Mouse (Mus musculus) hindbrain, postnatal 0 days (tissue): Measurements from ENCODE around the gene Prdx1. TPM values are rescaled to one million over a fixed set of nuclear protein-coding genes. Genes with fewer than 3 reads are reported as not detected.

Source experiments
- ATAC-seq: fragments of 200-750 bp; cut with Nextera tagmentation; 2 replicates; pipeline ENCODE4 v1.8.0; 2017; ENCODE audit warnings: mild to moderate bottlenecking, moderate TSS enrichment, moderate library complexity
- DNase-seq: peaks from one replicate; pipeline ENCODE4 v3.0.0-alpha.2; 2015; ENCODE audit warnings: low spot score
- H3K27ac ChIP-seq: fragments of 300-500 bp; sonication (generic); 2 replicates; pipeline ENCODE4 v1.5.1; 2014; ENCODE audit warnings: mild to moderate bottlenecking
- H3K27me3 ChIP-seq: fragments of 300-500 bp; sonication (generic); 2 replicates; pipeline ENCODE4 v1.6.1; 2014; ENCODE audit warnings: low read length, mixed read lengths; ENCODE audit not compliant: insufficient read depth
- H3K36me3 ChIP-seq: fragments of 300-500 bp; sonication (generic); 2 replicates; pipeline ENCODE4 v1.6.1; 2014; ENCODE audit warnings: low read length, mixed read lengths; ENCODE audit not compliant: insufficient read depth
- H3K4me1 ChIP-seq: fragments of 300-500 bp; sonication (generic); 2 replicates; pipeline ENCODE4 v1.6.1; 2014; ENCODE audit warnings: antibody characterized with exemption, low read length, mixed read lengths; ENCODE audit not compliant: insufficient read depth
- H3K4me2 ChIP-seq: fragments of 300-500 bp; sonication (generic); 2 replicates; pipeline ENCODE4 v1.6.1; 2014; ENCODE audit warnings: low read depth, mild to moderate bottlenecking, low read length, moderate library complexity, mixed read lengths
- H3K4me3 ChIP-seq: fragments of 300-500 bp; sonication (generic); 2 replicates; pipeline ENCODE4 v1.5.1; 2014; ENCODE audit warnings: low read length
- H3K9ac ChIP-seq: fragments of 300-500 bp; sonication (generic); replicated peaks from 2 replicates; pipeline ENCODE4 v1.6.1; 2014; ENCODE audit warnings: mild to moderate bottlenecking, low read length, moderate library complexity, mixed read lengths
- H3K9me3 ChIP-seq: fragments of 300-500 bp; sonication (generic); 2 replicates; pipeline ENCODE4 v1.6.1; 2016; ENCODE audit warnings: low read length, mixed read lengths
- CTCF ChIP-seq: IDR thresholded peaks from 2 replicates; pipeline ENCODE4 v1.5.1; 2016; ENCODE audit warnings: antibody characterized with exemption, control low read depth, low read depth
- WGBS: fragments of 180-500 bp; shearing (Covaris S2); extraction: QIAGEN DNeasy Blood & Tissue Kit; methylation state at CpG from one replicate; pipeline ENCODE4 v1.1.7; 2014; 5-methylcytosine and 5-hydroxymethylcytosine counted together
- polyA plus RNA-seq: library from polyadenylated mRNA; unstranded; fragments of >200 nt; fragmentation: Nextera tagmentation; extraction: Ambion mirVana; gene quantifications from 2 replicates; pipeline ENCODE4 v1.2.1, GENCODE M21; 2015
- total RNA-seq: library from RNA; depleted of rRNA; stranded (reverse); fragments of >200 nt; gene quantifications from 2 replicates; pipeline ENCODE4 v1.2.3, GENCODE M21; 2014; rRNA removed

The Prdx1 gene
- total and polyA plus RNA-seq, 2 experiments from 2014 or later = 136 to 589 TPM

GRCm38 (mm10) chr4:116734996-116735395 is 49.7 kb downstream of the Prdx1 start:
- no peak for DNase-seq
- no peak overlapping the region for H3K27ac ChIP-seq
- no peaks in the 10 kb centered on the region for H3K9me3 ChIP-seq
- H3K9ac ChIP-seq = no peak overlapping the region
- no peak for TF ChIP-seq CTCF
- H3K4me1 ChIP-seq = no peaks in the 10 kb centered on the region
- H3K4me3 ChIP-seq = no peak overlapping the region
- H3K36me3 ChIP-seq = no peaks in the 10 kb centered on the region
- ATAC-seq = no peak
- no peak overlapping the region for H3K4me2 ChIP-seq
- 97% methylated on average over 2 of the region's 2 CpGs for WGBS
- no peaks in the 10 kb centered on the region for H3K27me3 ChIP-seq

GRCm38 (mm10) chr4:116738972-116739751 is 53.8 kb downstream of the Prdx1 start:
- Histone ChIP-seq H3K27me3 (no peaks in the 10 kb centered on the region), H3K27ac (no peak overlapping the region), H3K4me1 (no peaks in the 10 kb centered on the region), H3K9me3 (no peaks in the 10 kb centered on the region), H3K4me3 (no peak overlapping the region), H3K36me3 (no peaks in the 10 kb centered on the region), H3K9ac (no peak overlapping the region), H3K4me2 (no peak overlapping the region)
- TF ChIP-seq CTCF = no peak
- DNase-seq (no peak), ATAC-seq (no peak)
- 82% methylated on average over 9 of the region's 9 CpGs for WGBS

- Histone ChIP-seq H3K4me1 (no peaks in the 10 kb centered on the region), H3K27ac (no peak overlapping the region), H3K27me3 (no peaks in the 10 kb centered on the region), H3K9ac (no peak overlapping the region), H3K9me3 (no peaks in the 10 kb centered on the region), H3K4me2 (no peak overlapping the region), H3K36me3 (no peaks in the 10 kb centered on the region), H3K4me3 (no peak overlapping the region)
- WGBS = 93% methylated on average over 2 of the region's 2 CpGs
- TF ChIP-seq CTCF = no peak
- ATAC-seq (no peak), DNase-seq (no peak)
Measured at GRCm38 (mm10) chr4:116749750-116750149, 64.4 kb downstream of the Prdx1 start.

Other genes with a start within 250 kb of the Prdx1 start
- gene Mast2, start 221.4 kb upstream of the Prdx1 start, total RNA-seq = 63.9 and 80.6 TPM in 2 replicates
- gene Mast2, start 221.4 kb upstream of the Prdx1 start, polyA plus RNA-seq = 20.7 and 25.5 TPM in 2 replicates
- gene Ipp, start 178.0 kb upstream of the Prdx1 start, total RNA-seq = 3.8 and 4.6 TPM in 2 replicates
- 11.1 and 12.1 TPM in 2 replicates for gene Ipp, start 178.0 kb upstream of the Prdx1 start, polyA plus RNA-seq
- gene Tmem69, start 129.6 kb upstream of the Prdx1 start, total RNA-seq = 9.4 and 14.4 TPM in 2 replicates
- 16.1 and 17.1 TPM in 2 replicates for gene Tmem69, start 129.6 kb upstream of the Prdx1 start, polyA plus RNA-seq
- 26.3 and 54.2 TPM in 2 replicates for gene Gpbp1l1, start 127.9 kb upstream of the Prdx1 start, total RNA-seq
- gene Gpbp1l1, start 127.9 kb upstream of the Prdx1 start, polyA plus RNA-seq = 14.2 and 14.7 TPM in 2 replicates
- 1.1 and 3.7 TPM in 2 replicates for gene Ccdc17, start 88.9 kb upstream of the Prdx1 start, total RNA-seq
- 4.2 and 5.8 TPM in 2 replicates for gene Ccdc17, start 88.9 kb upstream of the Prdx1 start, polyA plus RNA-seq
- 40.5 and 53.2 TPM in 2 replicates for gene Nasp, start 57.6 kb upstream of the Prdx1 start, total RNA-seq
- 73.9 and 78.7 TPM in 2 replicates for gene Nasp, start 57.6 kb upstream of the Prdx1 start, polyA plus RNA-seq
- gene Akr1a1, start 33.9 kb upstream of the Prdx1 start, total RNA-seq = 523 and 571 TPM in 2 replicates
- gene Akr1a1, start 33.9 kb upstream of the Prdx1 start, polyA plus RNA-seq = 752 and 790 TPM in 2 replicates
- 20.5 and 20.6 TPM in 2 replicates for gene Mmachc, start 22.9 kb downstream of the Prdx1 start, total RNA-seq
- gene Mmachc, start 22.9 kb downstream of the Prdx1 start, polyA plus RNA-seq = 20.2 TPM in 2 replicates
- gene Ccdc163, start 23.0 kb downstream of the Prdx1 start, total RNA-seq = 11.5 and 26.7 TPM in 2 replicates
- 9.4 and 10.0 TPM in 2 replicates for gene Ccdc163, start 23.0 kb downstream of the Prdx1 start, polyA plus RNA-seq
- gene Tesk2, start 35.4 kb downstream of the Prdx1 start, total RNA-seq = 2.1 and 2.8 TPM in 2 replicates
- 2.2 and 2.5 TPM in 2 replicates for gene Tesk2, start 35.4 kb downstream of the Prdx1 start, polyA plus RNA-seq
- gene Toe1, start 122.1 kb downstream of the Prdx1 start, total RNA-seq = 40.0 and 43.2 TPM in 2 replicates
- 21.4 and 22.7 TPM in 2 replicates for gene Toe1, start 122.1 kb downstream of the Prdx1 start, polyA plus RNA-seq
- 4.8 and 12.5 TPM in 2 replicates for gene Mutyh, start 122.2 kb downstream of the Prdx1 start, total RNA-seq
- gene Mutyh, start 122.2 kb downstream of the Prdx1 start, polyA plus RNA-seq = 5.6 and 6.6 TPM in 2 replicates
- gene Hpdl, start 136.2 kb downstream of the Prdx1 start, total RNA-seq = 4.1 and 4.9 TPM in 2 replicates
- 1.6 and 2.0 TPM in 2 replicates for gene Hpdl, start 136.2 kb downstream of the Prdx1 start, polyA plus RNA-seq
- 21.3 and 25.8 TPM in 2 replicates for gene Zswim5, start 191.8 kb downstream of the Prdx1 start, total RNA-seq
- gene Zswim5, start 191.8 kb downstream of the Prdx1 start, polyA plus RNA-seq = 2.3 and 2.4 TPM in 2 replicates